Mouse (Mus musculus): ENCODE measurements around the gene Unc13b. TPM values are rescaled to one million over a fixed set of nuclear protein-coding genes. Genes with fewer than 3 reads are reported as not detected.

The Unc13b gene
- total RNA-seq, 2 experiments from 2014 or later: 1.2 to 1.9 TPM

DNA sequence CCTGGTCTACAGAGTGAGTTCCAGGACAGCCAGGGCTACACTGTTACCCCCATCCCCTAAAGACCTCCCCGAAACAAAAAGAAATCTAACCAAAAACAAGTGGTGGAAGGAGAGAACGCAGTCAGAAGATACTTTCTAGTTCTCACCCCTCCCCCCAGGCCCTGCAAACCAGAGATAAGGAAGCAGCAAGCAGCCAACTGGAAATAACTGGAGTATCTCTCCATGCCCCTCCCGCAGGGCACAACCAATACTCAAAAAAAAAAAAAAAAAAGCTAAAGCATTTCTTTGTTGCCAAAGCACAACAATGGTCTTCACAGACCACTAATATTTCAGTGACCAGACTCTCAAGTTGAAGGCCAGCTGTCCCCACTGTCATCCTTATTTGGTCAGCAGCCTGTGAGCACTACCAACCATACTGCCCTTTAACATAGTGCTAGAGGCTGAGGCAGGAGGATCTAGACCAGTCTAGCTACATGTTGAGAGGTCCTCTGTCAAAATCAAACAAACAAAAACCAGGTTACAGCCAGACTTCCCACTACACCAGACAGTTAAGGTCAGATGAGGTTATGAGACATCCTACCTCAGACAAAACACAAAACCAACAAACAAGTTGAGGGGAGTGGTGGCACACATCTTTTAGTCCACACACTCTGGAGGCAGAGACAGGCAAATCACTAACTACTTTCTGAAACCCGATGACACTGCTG, 20.7 kb upstream of the Unc13b start:
- DNase-seq (ENCODE audit: low spot score): no peak

GRCm38 (mm10) chr4:43038567-43039495, 19.9 kb upstream of the Unc13b start:
- DNase-seq (ENCODE audit: low spot score): no peak

DNA sequence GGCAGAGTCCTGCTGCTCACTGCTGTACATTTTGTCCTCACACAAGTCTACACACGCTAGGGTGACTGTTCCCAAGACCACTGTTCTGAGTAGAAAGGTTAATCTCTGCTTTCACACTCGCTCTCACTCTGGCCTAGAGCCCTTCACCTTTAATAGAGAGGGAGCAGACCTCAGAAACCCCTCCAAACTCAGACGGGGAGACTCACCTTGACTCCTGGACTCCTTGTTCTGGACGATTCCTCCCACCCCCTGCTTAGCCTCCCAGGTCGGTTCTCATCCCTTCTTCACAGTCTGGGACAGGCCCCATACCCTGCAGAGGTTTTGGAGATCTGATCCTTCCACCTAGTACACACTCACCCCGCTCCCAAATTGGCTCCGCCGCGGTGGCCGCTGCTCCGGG, 19.1 kb upstream of the Unc13b start:
- no peak for DNase-seq (ENCODE audit: low spot score)

- peak; percentile 97 for DNase-seq (ENCODE audit: low spot score)
These were observed 18.6 kb upstream of the Unc13b start for GRCm38 (mm10) chr4:43040114-43040572.

DNA sequence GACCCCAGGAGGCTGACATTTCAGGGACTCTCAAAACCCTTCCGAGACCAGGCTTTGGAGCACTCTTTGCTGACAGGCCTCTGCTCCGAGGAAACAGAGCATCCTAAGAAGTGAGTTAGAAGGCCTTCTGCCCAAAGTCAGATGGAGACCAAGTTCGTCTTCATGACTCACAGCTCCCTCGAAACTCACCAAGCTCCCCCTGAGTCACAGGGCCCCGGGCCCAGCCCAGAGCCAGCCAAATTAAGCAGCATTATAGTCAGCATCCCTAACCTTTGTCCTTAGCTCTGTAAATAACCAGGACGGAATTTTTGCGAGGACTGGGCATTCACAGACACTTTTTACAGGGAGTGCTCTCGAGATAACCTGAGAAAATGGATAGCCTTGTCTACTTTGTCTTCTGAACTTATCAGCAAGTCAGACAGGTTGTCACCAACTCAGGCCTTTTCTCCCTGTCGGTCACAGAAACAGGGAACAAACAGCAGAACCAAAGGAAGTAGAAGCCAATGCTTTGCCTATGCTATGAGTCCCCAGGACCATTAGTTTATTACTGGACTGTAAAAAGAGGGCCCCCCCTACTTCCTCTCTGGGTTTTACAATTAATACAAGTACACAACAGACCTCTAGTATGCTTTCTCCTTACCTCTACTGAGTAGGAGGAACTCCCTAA, 17.7 kb upstream of the Unc13b start:
- no peak for DNase-seq (ENCODE audit: low spot score)

GRCm38 (mm10) chr4:43043644-43044357, 15.0 kb upstream of the Unc13b start:
- no peak for DNase-seq (ENCODE audit: low spot score)

DNA sequence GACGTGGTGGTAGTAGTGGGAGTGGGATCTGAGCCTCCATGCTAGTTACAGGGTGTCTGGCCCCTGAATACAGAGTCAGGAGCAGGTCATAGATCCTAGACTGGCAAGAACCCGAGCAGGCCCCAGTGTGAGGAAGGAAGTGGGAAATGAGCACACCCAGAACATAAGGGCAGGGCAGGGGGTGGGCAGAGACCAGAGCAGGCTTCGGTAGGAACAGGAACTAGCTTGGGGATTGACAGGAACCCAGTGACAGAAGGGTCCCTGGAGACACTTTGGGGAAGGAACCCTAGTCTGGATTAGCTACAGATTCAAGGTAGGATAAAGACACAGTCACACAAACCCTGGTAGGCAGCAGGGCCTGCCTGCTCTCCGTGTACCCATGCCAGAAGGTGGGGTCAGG, 14.1 kb upstream of the Unc13b start:
- no peak for DNase-seq (ENCODE audit: low spot score)

DNA sequence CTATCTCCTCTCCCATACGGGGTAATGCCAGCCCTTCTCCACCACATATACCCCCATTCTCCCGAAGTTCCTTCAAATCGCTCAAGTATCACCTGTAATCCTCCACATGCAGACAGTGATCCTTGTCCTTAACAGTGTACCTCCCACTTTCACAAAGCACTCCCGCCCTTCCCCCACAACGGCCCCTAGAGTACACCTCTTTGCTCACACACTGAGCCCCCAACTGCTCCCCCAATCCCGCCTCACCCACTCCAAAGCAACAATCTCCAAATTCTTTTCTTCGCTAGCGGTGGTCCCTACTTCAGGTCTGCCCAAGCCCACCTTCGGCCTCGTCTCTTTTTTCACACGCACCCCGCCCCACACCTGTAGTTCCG, 13.5 kb upstream of the Unc13b start:
- DNase-seq (ENCODE audit: low spot score): no peak

- peak; percentile 99 for DNase-seq (ENCODE audit: low spot score)
These were observed 13.0 kb upstream of the Unc13b start, which contains the start of gene Fam214b for GRCm38 (mm10) chr4:43045659-43046302. Gene Fam214b, minus strand, starts transcription at chr4:43046220.

- no peak for DNase-seq (ENCODE audit: low spot score)
These were observed 12.1 kb upstream of the Unc13b start for GRCm38 (mm10) chr4:43046607-43047006.

DNA sequence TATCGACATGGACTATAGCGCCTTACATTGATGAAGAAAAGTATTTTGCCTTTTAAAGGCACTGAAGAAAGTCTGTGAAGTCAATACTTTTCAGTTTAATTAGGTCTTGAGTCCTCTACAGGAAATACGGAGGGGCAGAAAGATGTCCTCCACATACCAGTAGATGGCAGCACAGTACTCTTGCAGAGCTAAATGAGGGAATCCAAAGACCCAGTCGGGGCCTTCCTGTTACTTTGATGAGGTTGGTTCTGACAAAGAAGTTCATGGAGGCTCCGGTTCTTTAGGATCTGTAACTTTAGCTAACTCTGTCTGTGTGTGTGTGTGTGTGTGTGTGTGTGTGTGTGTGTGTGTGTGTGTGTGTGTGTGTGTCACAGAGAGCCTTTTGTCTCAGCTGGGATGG, 11.5 kb upstream of the Unc13b start:
- peak; percentile 87 for DNase-seq (ENCODE audit: low spot score)

DNA sequence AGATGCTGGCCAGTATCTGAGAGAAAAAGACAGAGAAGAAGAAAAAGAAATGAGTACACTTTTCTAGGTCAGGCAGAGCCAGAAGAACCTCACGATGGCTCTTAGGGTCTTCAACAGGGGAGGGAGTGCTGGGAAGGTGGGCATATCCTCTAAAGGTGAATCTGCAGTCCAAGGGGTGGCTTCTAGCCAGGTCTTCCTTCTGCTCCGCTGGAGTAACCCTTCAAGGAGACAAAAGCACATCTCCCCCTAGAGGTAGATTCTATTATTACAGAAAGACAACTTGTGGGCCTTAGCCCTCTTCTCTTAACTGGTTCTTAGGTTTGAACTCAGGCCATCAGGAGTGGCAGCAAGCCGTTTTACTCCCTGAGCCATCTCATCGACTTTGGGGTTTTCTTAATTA, 6.1 kb upstream of the Unc13b start:
- peak; percentile 60 for DNase-seq (ENCODE audit: low spot score)

- DNase-seq (ENCODE audit: low spot score): no peak
These were observed 1.1 kb upstream of the Unc13b start for GRCm38 (mm10) chr4:43057654-43058053.

DNA sequence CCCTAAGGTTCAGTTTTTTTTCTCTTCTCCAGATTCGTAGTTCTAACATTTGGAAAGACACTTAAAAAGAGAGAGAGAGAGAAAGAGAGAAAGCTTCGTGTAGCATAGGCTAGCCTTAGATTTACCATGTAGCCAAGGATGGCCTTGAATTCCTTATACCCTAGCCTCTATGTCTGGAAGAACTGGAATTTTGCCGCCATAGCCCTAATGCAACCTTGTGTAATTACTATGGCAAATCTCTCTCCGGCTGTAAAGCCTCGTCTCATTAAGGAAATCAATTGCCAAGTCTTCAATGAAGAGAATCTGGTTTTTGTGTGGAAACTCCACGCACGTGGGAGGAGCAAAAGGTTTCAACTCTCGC, 381 bp upstream of the Unc13b start:
- no peak for DNase-seq (ENCODE audit: low spot score)

GRCm38 (mm10) chr4:43059697-43060096, 944 bp downstream of the Unc13b start:
- no peak for DNase-seq (ENCODE audit: low spot score)

GRCm38 (mm10) chr4:43060286-43060685, 1.5 kb downstream of the Unc13b start:
- no peak for DNase-seq (ENCODE audit: low spot score)

- no peak for DNase-seq (ENCODE audit: low spot score)
These were observed 6.7 kb downstream of the Unc13b start for GRCm38 (mm10) chr4:43065471-43065870.

DNA sequence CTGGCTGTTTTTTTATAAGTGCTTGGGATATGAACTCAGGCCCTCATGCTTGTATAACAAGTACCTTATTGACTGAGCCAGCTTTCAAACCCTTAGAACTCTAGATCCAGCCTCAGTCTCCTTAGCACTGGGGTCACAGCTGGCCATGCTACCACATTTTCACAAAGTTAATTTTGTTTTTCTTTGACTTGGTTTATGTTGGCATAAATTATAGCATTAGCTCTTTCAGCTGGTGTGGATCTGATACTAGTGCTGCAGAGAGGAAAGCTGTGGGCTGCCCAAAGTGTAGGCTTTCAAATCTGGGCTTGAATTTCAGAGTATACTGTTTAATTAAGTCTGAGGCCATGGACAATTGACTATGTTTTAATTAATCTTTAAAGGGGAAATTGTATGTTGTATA, 16.2 kb downstream of the Unc13b start:
- DNase-seq (ENCODE audit: low spot score): no peak

DNA sequence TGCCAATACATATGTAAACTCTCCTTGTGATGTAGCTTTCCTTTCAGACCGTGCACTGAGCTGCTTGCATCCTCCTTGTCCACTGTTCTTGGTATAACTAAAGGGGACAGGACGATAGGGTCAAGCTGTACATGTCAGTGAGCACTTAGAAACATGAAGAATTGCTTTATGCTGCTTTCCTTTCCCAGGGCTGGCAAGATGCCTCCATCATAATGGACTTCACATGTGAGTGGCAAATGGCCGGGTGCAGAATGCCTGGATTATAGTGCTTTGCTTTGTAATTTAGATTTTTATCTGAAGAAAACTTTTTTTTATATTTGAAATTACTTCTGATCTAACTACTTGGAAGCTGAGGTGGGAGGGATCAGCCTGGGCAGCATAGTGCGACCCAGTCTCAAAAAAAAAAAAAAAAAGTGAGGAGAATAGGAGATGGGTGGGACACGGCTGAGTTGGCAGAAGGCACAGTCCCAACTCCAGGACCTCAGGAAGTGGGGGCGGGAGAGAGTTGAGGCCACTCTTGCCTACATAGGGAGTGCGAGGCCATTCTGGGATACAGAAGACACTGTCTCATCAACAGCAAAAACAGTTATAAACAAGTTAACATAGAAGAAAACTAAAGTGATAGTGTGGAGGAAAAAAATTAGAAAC, 19.4 kb downstream of the Unc13b start:
- DNase-seq (ENCODE audit: low spot score): no peak

- DNase-seq (ENCODE audit: low spot score): no peak
These were observed 23.7 kb downstream of the Unc13b start for GRCm38 (mm10) chr4:43082458-43082857.

All from gastrocnemius, adult 18-20 months (tissue).